Mouse (Mus musculus) hindbrain, embryonic 16.5 days (tissue): ENCODE data around the gene Fundc2. TPM values are rescaled to one million over a fixed set of nuclear protein-coding genes. Genes with fewer than 3 reads are reported as not detected.

Experiments
- ATAC-seq: fragments of 200-750 bp; cut with Nextera tagmentation; 2 replicates; pipeline ENCODE4 v1.8.0; 2017; ENCODE audit warnings: moderate TSS enrichment, moderate library complexity
- H3K27ac ChIP-seq: fragments of 300-500 bp; sonication (generic); 2 replicates; pipeline ENCODE4 v1.5.1; 2014; ENCODE audit warnings: low read depth, mild to moderate bottlenecking, control low read depth, low read length, moderate library complexity
- H3K27me3 ChIP-seq: fragments of 300-500 bp; sonication (generic); replicated peaks from 2 replicates; pipeline ENCODE4 v1.6.1; 2014; ENCODE audit warnings: low read length; ENCODE audit not compliant: control insufficient read depth, insufficient read depth
- H3K36me3 ChIP-seq: fragments of 300-500 bp; sonication (generic); 2 replicates; pipeline ENCODE4 v1.6.1; 2014; ENCODE audit warnings: mild to moderate bottlenecking, low read length, moderate library complexity, mixed read lengths; ENCODE audit not compliant: control insufficient read depth, insufficient read depth
- H3K4me1 ChIP-seq: fragments of 300-500 bp; sonication (generic); 2 replicates; pipeline ENCODE4 v1.6.1; 2014; ENCODE audit warnings: low read depth, low read length; ENCODE audit not compliant: control insufficient read depth, insufficient read depth
- H3K4me2 ChIP-seq: fragments of 300-500 bp; sonication (generic); 2 replicates; pipeline ENCODE4 v1.6.1; 2014; ENCODE audit warnings: mild to moderate bottlenecking, low read length, control low read depth, moderate library complexity
- H3K4me3 ChIP-seq: fragments of 300-500 bp; sonication (generic); 2 replicates; pipeline ENCODE4 v1.5.1; 2014; ENCODE audit warnings: mild to moderate bottlenecking, low read length, control low read depth, moderate library complexity
- H3K9ac ChIP-seq: fragments of 300-500 bp; sonication (generic); 2 replicates; pipeline ENCODE4 v1.6.1; 2014; ENCODE audit warnings: low read depth, mild to moderate bottlenecking, control low read depth, low read length, moderate library complexity
- H3K9me3 ChIP-seq: fragments of 300-500 bp; sonication (generic); 2 replicates; pipeline ENCODE4 v1.6.1; 2014; ENCODE audit warnings: mild to moderate bottlenecking, low read length, moderate library complexity; ENCODE audit not compliant: control insufficient read depth
- WGBS: fragments of 180-500 bp; shearing (Covaris S2); extraction: QIAGEN DNeasy Blood & Tissue Kit; methylation state at CpG from one replicate; pipeline ENCODE4 v1.1.7; 2014; 5-methylcytosine and 5-hydroxymethylcytosine counted together
- polyA plus RNA-seq: library from polyadenylated mRNA; unstranded; fragments of >200 nt; fragmentation: Nextera tagmentation; extraction: Ambion mirVana; gene quantifications from 2 replicates; pipeline ENCODE4 v1.2.1, GENCODE M21; 2015

The Fundc2 gene
- polyA plus RNA-seq, 1 experiment from 2014 or later: 32.7 TPM

GRCm38 (mm10) chrX:75409711-75410110, 27.5 kb downstream of the Fundc2 start:
- H3K27ac ChIP-seq: no peak overlapping the region
- H3K9ac ChIP-seq: no peak overlapping the region
- H3K4me3 ChIP-seq: no peak overlapping the region
- H3K4me2 ChIP-seq: no peak overlapping the region
- H3K27me3 ChIP-seq: no peaks in the 10 kb centered on the region
- no peaks in the 10 kb centered on the region for H3K36me3 ChIP-seq
- no peaks in the 10 kb centered on the region for H3K4me1 ChIP-seq
- WGBS: 85% methylated on average over 1 of the region's 1 CpGs
- no peak for ATAC-seq
- H3K9me3 ChIP-seq: no peaks in the 10 kb centered on the region

- Histone ChIP-seq H3K9ac (peak within 1 kb of the TSS; percentile 70), H3K9me3 (no peaks in the 10 kb centered on the region), H3K4me3 (peak within 1 kb of the TSS; percentile 52), H3K27ac (peak within 1 kb of the TSS; percentile 83), H3K4me2 (peak within 1 kb of the TSS; percentile 56), H3K27me3 (no peaks in the 10 kb centered on the region), H3K4me1 (no peaks in the 10 kb centered on the region), H3K36me3 (no peaks in the 10 kb centered on the region)
- ATAC-seq: peak; percentile 100
- WGBS: 19% methylated on average over 43 of the region's 52 CpGs
Observed at GRCm38 (mm10) chrX:75415936-75416785, 34.0 kb downstream of the Fundc2 start, which contains the start of the genes Cmc4, Mtcp1 and Brcc3. Gene Cmc4, minus strand, starts transcription at chrX:75416584. Gene Mtcp1, minus strand, starts transcription at chrX:75416588. Gene Brcc3, plus strand, starts transcription at chrX:75416628.

Other genes starting within 250 kb of the Fundc2 start
- gene Smim9, start 218.6 kb upstream of the Fundc2 start, polyA plus RNA-seq: not detected in 2 replicates
- 1.8 and 2.3 TPM in 2 replicates for gene F8, start 216 bp downstream of the Fundc2 start, polyA plus RNA-seq
- 24.7 and 27.9 TPM in 2 replicates for gene Cmc4, start 34.2 kb downstream of the Fundc2 start, polyA plus RNA-seq
- 4.5 and 5.8 TPM in 2 replicates for gene Mtcp1, start 34.2 kb downstream of the Fundc2 start, polyA plus RNA-seq
- 46.5 and 51.7 TPM in 2 replicates for gene Brcc3, start 34.2 kb downstream of the Fundc2 start, polyA plus RNA-seq
- 278 and 308 TPM in 2 replicates for gene Vbp1, start 131.9 kb downstream of the Fundc2 start, polyA plus RNA-seq
- gene Rab39b, start 195.8 kb downstream of the Fundc2 start, polyA plus RNA-seq: 26.7 and 26.8 TPM in 2 replicates